Mouse (Mus musculus): Measurements from ENCODE around the gene Elmo1.

GRCm38 (mm10) chr13:20327064-20327463 lies 236.7 kb downstream of the Elmo1 start:
- TF ChIP-seq CTCF (IDR thresholded peaks at IDR 0.05; ENCODE audit: control insufficient read depth, insufficient read depth, insufficient read length) (no peak), MYOD1 (IDR thresholded peaks at IDR 0.05; ENCODE audit: control insufficient read depth, insufficient read length, low read depth) (no peak), MYOG (IDR thresholded peaks at IDR 0.05; ENCODE audit: control insufficient read depth, extremely low read depth, insufficient read length) (no peak), MAX (IDR thresholded peaks at IDR 0.05) (no peak), FOSL1 (IDR thresholded peaks at IDR 0.05; ENCODE audit: insufficient read depth, low read length, poor library complexity, severe bottlenecking) (no peak), USF1 (IDR thresholded peaks at IDR 0.05; ENCODE audit: low read depth) (no peak)

Data from C2C12 (cell line).